Mouse (Mus musculus): Measurements from ENCODE around the gene B3galt1.

DNA sequence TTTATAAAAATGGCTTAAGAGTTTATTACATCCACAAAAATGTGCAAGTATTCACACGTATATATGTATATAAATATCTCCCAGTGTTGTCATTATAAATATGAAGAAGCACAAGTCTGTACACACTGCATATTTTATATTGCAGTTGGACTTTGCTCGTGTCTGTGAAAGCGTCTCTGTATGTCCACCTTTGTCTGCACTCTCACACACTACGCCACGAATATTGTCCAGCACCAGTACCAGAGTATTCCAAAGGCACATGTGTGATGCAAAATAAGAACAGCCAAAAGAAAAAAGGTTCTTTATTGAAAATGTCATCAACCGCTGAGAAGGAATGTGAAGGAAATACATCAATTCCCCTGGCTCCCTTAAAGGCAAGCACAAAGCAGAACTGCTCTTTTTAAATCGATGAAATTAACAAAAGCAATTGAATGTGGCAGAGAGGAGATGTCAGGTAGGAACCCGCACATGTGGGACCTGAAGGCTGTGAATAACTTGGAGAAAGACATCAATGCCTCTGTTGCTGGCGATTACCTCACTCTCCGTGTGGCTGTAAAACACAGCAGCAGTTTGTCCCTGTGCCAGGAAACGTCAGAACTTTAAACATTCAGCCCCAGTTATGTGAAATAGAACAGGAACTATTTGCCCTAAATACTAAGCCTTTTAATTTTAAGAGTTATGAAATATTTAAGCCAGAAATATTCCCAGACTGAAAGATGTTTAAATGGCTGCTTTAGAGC is 23.5 kb upstream of the B3galt1 start:
- TF ChIP-seq POLR2A (IDR thresholded peaks at IDR 0.05; ENCODE audit: insufficient read depth, low read length) (no peak), CTCF (IDR thresholded peaks at IDR 0.05; ENCODE audit: low read depth, low read length) (no peak), EP300 (IDR thresholded peaks at IDR 0.05; ENCODE audit: insufficient read depth, low read depth, low read length) (no peak)
